Mouse (Mus musculus) midbrain, embryonic 13.5 days (tissue): ENCODE results near the gene Krt7. TPM values are rescaled to one million over a fixed set of nuclear protein-coding genes. Genes with fewer than 3 reads are reported as not detected.

Experiments
- ATAC-seq: fragments of 200-750 bp; cut with Nextera tagmentation; 2 replicates; pipeline ENCODE4 v1.8.0; 2017; ENCODE audit warnings: mild to moderate bottlenecking, moderate TSS enrichment, moderate library complexity
- H3K27ac ChIP-seq: fragments of 300-500 bp; sonication (generic); 2 replicates; pipeline ENCODE4 v1.5.1; 2015; ENCODE audit warnings: inconsistent platforms, mild to moderate bottlenecking, moderate library complexity
- H3K27me3 ChIP-seq: fragments of 300-500 bp; sonication (generic); 2 replicates; pipeline ENCODE4 v1.6.1; 2015; ENCODE audit warnings: mild to moderate bottlenecking, inconsistent platforms
- H3K36me3 ChIP-seq: fragments of 300-500 bp; sonication (generic); 2 replicates; pipeline ENCODE4 v1.6.1; 2015; ENCODE audit warnings: mild to moderate bottlenecking, inconsistent platforms
- H3K4me1 ChIP-seq: fragments of 300-500 bp; sonication (generic); replicated peaks from 2 replicates; pipeline ENCODE4 v1.6.1; 2015; ENCODE audit warnings: inconsistent platforms
- H3K4me2 ChIP-seq: fragments of 300-500 bp; sonication (generic); replicated peaks from 2 replicates; pipeline ENCODE4 v1.6.1; 2015; ENCODE audit warnings: moderate library complexity, mild to moderate bottlenecking, inconsistent platforms
- H3K4me3 ChIP-seq: fragments of 300-500 bp; sonication (generic); replicated peaks from 2 replicates; pipeline ENCODE4 v1.5.1; 2015; ENCODE audit warnings: mild to moderate bottlenecking, inconsistent platforms
- H3K9ac ChIP-seq: fragments of 300-500 bp; sonication (generic); replicated peaks from 2 replicates; pipeline ENCODE4 v1.6.1; 2015; ENCODE audit warnings: mild to moderate bottlenecking, inconsistent platforms
- H3K9me3 ChIP-seq: fragments of 300-500 bp; sonication (generic); 2 replicates; pipeline ENCODE4 v1.6.1; 2016; ENCODE audit warnings: mild to moderate bottlenecking, inconsistent platforms
- WGBS: fragments of 180-500 bp; shearing (Covaris S2); methylation state at CpG from one replicate; pipeline ENCODE4 v1.1.7; 2015; 5-methylcytosine and 5-hydroxymethylcytosine counted together
- polyA plus RNA-seq: library from polyadenylated mRNA; unstranded; fragments of >200 nt; fragmentation: Nextera tagmentation; extraction: Ambion mirVana; gene quantifications from 2 replicates; pipeline ENCODE4 v1.2.1, GENCODE M21; 2015

Gene Krt7
- polyA plus RNA-seq, 1 experiment from 2014 or later, result 0.05 TPM

DNA sequence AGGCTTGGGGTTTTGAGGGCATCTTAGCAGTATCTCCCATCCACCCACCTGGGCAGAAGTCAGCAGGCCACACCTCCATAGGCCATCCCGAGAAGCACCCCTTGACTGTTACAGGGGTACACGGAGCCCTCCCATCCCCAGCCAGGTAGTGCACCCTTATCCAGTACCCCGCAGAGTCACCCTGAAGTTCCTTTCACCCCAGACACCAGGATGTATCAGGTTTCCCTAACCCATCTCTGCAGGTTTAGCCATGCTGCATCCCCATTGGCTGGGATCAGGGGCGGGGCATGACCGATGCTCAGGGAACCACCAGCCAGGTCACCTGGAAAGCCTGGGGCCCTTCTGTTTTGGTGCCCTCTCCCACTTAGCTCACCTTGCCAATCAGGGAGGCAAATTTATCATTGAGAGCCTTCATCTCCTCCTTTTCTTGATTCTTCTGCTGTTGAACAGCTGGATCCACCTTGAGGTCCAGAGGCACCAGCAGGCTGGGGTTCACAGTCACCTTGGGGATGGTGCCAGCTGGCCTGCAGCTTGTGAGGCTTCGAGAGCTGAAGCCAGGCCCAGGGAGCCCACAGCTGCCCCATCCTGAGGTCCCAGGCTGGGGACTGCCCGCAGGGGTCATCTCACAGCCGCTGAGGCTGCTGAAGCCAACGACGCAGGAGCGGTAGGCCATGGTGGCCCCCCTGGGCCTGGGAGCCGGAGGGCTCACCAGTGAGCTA lies 41.3 kb upstream of the Krt7 start:
- H3K27ac ChIP-seq, result no peak overlapping the region
- whole genome bisulfite sequencing, result 37% methylated on average over 12 of the region's 12 CpGs
- H3K9ac ChIP-seq, result no peak overlapping the region
- H3K4me3 ChIP-seq, result no peak overlapping the region
- no peaks in the 10 kb centered on the region for H3K36me3 ChIP-seq
- 0 out of 2 replicates have a peak, but pooled peaks cover 4% of the 10 kb centered on the region for H3K27me3 ChIP-seq
- H3K4me2 ChIP-seq, result no peak overlapping the region
- no peaks in the 10 kb centered on the region for H3K4me1 ChIP-seq
- H3K9me3 ChIP-seq, result no peaks in the 10 kb centered on the region
- no peak for ATAC-seq

DNA sequence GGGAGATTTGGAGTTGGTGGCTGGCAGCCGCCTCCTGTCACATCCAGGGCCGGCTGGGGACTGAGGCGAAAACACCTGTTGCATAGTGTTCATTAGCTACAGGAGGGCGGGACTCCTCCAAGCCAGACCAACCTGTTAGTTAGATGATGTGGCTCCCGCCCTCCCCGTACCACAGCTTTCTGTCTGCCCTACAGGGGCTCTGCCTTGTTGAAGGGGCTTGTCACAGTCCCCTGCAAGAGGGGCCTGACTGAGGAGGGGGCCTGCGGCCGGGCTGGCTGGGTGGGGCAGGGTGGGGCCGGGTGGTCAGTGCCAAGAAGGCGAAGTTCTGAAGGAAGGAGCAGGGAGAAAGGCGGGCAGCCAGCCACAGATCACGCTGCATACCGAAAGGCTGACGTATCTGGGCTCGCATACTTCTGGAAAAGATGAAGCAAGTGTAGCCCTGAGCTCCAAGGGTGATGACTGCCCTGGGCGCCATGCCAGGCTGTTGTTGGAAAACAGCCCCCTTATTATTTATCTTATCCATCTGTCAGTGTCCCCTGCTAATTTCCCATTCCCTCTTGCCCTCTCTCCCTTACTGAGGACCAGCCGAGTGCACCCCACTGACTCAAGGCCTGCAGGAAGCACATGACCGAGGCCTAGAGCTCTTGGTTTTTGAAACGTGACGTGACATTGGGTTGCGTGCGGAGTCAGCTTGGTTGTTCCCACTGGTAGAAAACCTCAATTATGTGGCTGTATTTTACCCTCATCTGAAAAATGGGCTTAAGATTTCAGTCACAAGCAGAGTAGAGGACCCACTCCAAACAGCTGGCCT lies 40.5 kb upstream of the Krt7 start, which contains the start of gene Krt80:
Gene Krt80, minus strand, starts transcription at position 62 of the 811 bp plus-strand sequence.
- H3K36me3 ChIP-seq, result no peaks in the 10 kb centered on the region
- no peak within 1 kb of the TSS for H3K4me2 ChIP-seq
- no peak for ATAC-seq
- no peak within 1 kb of the TSS for H3K9ac ChIP-seq
- H3K27ac ChIP-seq, result no peak within 1 kb of the TSS
- H3K4me1 ChIP-seq, result no peaks in the 10 kb centered on the region
- H3K27me3 ChIP-seq, result 0 out of 2 replicates have a peak, but pooled peaks cover 4% of the 10 kb centered on the region
- WGBS, result 64% methylated on average over 22 of the region's 22 CpGs
- H3K9me3 ChIP-seq, result no peaks in the 10 kb centered on the region
- no peak within 1 kb of the TSS for H3K4me3 ChIP-seq

DNA sequence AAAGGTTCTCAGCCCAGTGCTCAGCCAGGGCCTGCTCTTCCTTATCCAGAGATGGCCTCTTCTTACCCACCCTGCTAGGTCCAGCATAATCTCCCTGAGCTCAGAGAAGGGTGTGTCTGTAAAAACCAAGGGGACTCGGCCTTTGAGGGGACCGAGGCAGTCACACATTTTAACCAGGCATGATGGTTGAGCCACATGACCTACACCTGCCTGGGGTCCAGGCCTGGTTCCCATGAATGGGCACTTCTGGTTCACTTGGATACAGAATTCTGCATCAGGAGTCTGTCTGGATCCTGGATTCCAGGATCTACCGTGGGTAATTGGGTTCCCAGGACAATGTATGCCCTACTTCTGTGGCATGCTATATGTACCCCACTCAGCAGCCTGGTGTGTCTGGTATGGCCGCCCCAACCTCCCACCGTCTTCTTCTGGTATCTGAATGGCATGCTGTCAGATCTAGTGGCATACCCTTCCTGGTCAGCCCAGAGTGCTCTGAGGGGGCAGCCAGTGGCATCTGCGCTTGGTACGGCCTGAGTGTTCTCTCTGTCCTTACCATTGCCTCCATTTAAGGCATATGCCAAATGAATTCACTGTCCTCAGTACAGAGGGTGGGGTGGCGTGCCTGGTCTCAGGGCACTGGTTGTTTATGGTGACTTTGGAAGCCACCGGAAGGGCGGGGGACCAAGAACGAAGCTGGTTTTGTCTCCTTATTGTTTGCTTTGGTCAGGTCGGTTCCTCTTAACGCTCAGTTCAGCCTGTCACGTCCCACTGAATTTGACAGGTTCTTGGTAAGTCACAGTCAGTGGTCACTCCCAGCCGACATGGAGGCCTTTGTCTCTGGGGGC lies 39.5 kb upstream of the Krt7 start:
- H3K27ac ChIP-seq, result no peak overlapping the region
- H3K4me2 ChIP-seq, result no peak overlapping the region
- no peaks in the 10 kb centered on the region for H3K36me3 ChIP-seq
- ATAC-seq, result no peak
- 0 out of 2 replicates have a peak, but pooled peaks cover 4% of the 10 kb centered on the region for H3K27me3 ChIP-seq
- no peak overlapping the region for H3K9ac ChIP-seq
- no peak overlapping the region for H3K4me3 ChIP-seq
- H3K9me3 ChIP-seq, result no peaks in the 10 kb centered on the region
- WGBS, result 73% methylated on average over 15 of the region's 15 CpGs
- no peaks in the 10 kb centered on the region for H3K4me1 ChIP-seq

DNA sequence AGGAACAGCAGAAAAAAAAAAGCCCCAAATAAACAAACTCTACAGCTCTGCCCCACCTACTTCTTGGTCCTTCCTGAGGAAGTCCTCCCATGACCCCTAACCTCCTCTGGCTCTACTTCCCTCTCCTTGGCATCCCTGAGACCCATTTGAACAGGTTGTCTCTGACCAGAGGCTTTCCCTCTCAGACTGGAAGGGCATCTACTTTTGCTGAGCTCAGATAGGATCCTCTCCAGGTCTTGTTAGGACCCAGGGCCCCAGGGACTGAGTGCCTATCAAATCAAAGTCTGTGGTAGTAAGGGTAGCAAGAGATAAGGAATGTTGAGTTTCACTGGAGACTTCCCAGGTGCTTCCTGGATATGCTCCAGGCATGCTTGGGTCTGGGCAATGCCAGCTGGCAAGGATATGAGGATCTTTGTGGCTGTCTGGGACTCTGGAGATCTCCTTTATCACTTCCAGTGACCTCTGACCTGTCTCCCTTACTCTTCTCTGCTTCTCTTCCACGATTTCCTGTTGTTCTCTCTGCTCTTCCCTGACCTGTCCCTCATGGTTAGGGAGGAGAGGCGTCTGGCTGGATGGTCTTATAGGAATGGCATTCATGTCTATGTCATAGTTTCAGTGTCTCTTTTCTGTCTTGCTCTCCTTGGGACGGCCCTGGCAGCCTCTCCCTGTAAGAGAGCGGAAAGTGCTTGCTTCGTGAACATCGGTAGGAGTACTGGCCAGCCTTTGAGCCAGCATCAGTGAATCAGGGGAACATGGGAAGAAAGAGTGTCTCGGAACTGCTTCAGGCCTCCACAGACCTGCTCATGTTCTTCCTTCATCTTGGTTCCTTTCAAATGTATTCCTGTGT lies 38.5 kb upstream of the Krt7 start:
- WGBS, result 71% methylated on average over 7 of the region's 7 CpGs
- ATAC-seq, result no peak
- H3K36me3 ChIP-seq, result no peaks in the 10 kb centered on the region
- H3K4me1 ChIP-seq, result no peaks in the 10 kb centered on the region
- no peak overlapping the region for H3K4me2 ChIP-seq
- H3K9ac ChIP-seq, result no peak overlapping the region
- H3K27me3 ChIP-seq, result 0 out of 2 replicates have a peak, but pooled peaks cover under 1% of the 10 kb centered on the region
- no peak overlapping the region for H3K4me3 ChIP-seq
- no peaks in the 10 kb centered on the region for H3K9me3 ChIP-seq
- H3K27ac ChIP-seq, result no peak overlapping the region

DNA sequence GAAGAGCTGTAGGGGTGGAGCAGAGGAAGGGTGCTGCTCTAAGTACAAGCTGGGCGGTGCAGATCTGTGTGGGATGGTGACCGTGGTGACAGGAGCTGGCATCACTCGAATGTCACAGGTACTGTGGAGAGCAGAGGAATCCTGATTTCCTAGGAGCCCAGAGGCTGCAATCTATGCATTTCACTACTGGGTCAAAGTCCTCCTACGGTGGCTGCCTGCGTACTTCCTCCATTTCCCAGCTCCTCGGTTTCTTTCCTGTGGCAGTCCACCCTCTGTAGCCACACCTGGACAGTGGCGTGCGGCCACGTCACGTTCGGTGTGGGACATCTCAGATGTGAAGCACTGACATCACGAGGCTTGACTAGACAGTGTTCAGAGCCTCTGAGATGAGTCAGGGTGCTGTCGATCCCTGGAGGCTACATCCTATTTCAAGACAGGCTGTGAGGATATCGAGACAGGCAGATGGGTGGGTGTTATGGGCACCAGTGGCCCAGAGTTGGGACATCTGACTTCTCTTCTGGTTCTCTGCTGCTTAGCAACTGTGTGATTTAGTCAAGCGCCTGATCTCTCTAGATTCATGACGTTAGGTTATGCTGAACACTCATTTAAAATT lies 37.5 kb upstream of the Krt7 start:
- no peak overlapping the region for H3K27ac ChIP-seq
- no peaks in the 10 kb centered on the region for H3K9me3 ChIP-seq
- no peaks in the 10 kb centered on the region for H3K27me3 ChIP-seq
- H3K4me3 ChIP-seq, result no peak overlapping the region
- H3K36me3 ChIP-seq, result no peaks in the 10 kb centered on the region
- no peaks in the 10 kb centered on the region for H3K4me1 ChIP-seq
- no peak overlapping the region for H3K9ac ChIP-seq
- WGBS, result 91% methylated on average over 16 of the region's 16 CpGs
- H3K4me2 ChIP-seq, result no peak overlapping the region
- ATAC-seq, result no peak

DNA sequence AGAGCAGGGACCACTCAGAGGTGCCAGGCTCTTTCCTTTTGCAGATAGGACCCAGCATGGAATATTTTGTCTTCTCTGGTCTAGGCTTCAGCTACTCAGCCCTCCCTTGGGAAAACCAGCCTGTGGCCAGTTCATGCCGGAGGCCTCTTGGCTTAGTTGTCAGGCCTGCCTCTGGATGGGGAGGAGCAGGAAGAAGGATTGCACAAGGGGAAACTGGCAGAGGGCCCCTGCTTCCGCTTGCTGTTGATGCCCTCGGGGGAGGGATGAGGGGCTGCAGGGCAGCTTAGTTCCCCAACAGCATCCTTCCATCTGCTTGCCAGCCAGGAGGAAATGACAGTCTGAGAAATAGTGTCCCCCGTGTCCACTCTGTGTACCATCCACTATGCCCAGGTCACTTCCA lies 36.0 kb upstream of the Krt7 start:
- Histone ChIP-seq H3K27ac (no peak overlapping the region), H3K9ac (no peak overlapping the region), H3K4me2 (no peak overlapping the region), H3K36me3 (no peaks in the 10 kb centered on the region), H3K4me3 (no peak overlapping the region), H3K9me3 (no peaks in the 10 kb centered on the region), H3K4me1 (no peaks in the 10 kb centered on the region), H3K27me3 (no peaks in the 10 kb centered on the region)
- 69% methylated on average over 4 of the region's 4 CpGs for WGBS
- ATAC-seq, result no peak

DNA sequence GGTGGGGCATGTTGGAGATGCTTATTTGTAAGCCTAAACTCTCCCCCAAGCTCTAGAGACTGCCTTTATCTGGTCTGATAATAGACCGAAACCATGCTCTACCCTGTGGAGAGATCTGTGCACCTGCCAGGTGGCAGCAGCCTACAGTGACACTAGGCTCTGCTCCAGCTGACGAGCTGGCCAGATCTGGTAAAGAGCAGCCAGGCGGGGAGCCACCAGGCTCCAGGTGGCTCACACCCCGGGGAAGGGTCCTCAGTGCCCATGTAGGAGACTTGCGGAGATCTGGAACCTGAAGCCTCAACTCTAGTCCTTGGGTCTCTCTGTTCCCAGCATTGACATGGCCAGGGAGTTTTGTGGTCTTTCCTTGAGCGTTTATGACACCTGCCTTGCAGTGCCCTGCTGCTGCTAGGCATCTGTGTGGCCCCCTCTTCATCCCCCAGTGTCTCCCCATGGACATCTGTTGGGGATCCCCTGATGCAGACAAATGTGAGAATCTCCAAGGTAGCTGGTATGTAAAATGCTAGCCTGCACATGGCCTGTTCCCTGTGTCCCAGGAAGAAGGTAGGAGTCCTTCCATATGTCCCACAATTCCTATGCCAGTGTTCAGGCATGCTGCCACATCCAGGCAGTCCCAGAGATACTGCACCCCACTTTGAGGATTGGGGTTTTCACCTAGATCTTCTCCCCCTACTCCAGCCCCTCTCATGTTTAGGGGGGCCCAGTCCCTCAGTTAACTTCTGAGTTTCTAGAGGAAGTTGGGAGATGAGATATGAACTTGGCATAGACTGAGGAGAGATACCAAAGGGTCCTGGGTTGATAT lies 34.7 kb upstream of the Krt7 start:
- Histone ChIP-seq H3K9me3 (no peaks in the 10 kb centered on the region), H3K36me3 (no peaks in the 10 kb centered on the region), H3K9ac (no peak overlapping the region), H3K4me3 (no peak overlapping the region), H3K4me2 (no peak overlapping the region), H3K27ac (no peak overlapping the region), H3K27me3 (no peaks in the 10 kb centered on the region), H3K4me1 (no peaks in the 10 kb centered on the region)
- 79% methylated on average over 6 of the region's 6 CpGs for WGBS
- ATAC-seq, result no peak

DNA sequence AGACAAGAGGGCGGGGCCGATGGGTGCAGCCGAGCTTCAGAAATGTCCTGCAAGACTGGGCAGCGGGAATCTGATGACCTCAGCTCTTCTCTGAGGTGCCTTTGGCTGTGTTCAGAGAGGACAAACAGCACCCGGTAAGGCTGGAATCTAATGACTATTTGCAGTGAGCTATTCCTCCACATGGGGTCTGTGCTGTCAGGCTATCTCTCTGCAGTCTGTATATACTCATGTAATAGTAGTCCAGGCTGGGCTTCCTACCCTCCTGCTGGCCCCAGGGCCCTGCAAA lies 34.1 kb upstream of the Krt7 start:
- Histone ChIP-seq H3K9ac (no peak overlapping the region), H3K4me3 (no peak overlapping the region), H3K9me3 (no peaks in the 10 kb centered on the region), H3K36me3 (no peaks in the 10 kb centered on the region), H3K27me3 (no peaks in the 10 kb centered on the region), H3K4me1 (no peaks in the 10 kb centered on the region), H3K27ac (no peak overlapping the region), H3K4me2 (no peak overlapping the region)
- no peak for ATAC-seq
- WGBS, result 64% methylated on average over 5 of the region's 5 CpGs

DNA sequence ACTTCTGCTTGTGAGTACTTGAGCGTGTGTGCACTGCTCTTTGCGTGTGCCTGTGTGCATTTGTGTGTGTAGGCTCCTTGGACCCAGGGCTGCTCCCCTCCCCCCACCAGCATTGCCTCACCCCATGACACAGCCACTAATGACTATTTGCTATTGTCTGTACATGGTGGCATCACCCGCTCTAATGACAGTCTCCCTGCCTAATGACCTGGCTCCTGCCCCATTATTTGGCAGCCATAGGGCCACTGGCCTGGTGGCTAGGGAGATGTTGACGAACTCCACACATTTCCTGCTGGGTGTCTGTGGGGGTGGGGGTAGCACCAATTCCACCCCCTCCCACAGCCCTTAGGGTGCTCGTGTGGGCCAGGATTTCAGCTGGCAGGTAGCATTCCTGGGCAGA lies 32.2 kb upstream of the Krt7 start:
- Histone ChIP-seq H3K9ac (no peak overlapping the region), H3K4me2 (no peak overlapping the region), H3K4me3 (no peak overlapping the region), H3K27ac (no peak overlapping the region), H3K36me3 (no peaks in the 10 kb centered on the region), H3K4me1 (0 out of 2 replicates have a peak, but pooled peaks cover 2% of the 10 kb centered on the region), H3K9me3 (no peaks in the 10 kb centered on the region), H3K27me3 (no peaks in the 10 kb centered on the region)
- ATAC-seq, result no peak
- WGBS, result 79% methylated on average over 5 of the region's 5 CpGs

DNA sequence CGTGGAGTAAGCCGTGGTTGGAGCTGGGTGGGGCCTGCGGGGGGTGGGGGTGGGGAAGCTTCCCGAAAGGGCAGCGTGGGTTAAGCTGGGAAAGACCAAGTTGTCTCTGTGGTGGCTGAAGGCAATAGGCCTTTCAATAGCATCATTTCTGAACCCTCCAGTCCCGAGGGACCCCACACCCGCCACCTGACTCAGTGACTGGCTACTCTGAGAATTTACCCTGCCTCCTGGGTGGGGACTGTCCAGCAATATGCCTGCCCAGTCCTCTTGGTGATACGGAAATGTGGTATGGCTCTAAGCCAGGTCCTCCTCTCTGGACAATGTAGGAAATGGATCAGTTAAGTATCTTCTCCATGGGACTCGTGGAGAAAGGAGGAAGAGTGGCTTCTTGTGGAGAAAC lies 29.1 kb upstream of the Krt7 start:
- no peak for ATAC-seq
- Histone ChIP-seq H3K4me2 (no peak overlapping the region), H3K4me1 (0 out of 2 replicates have a peak, but pooled peaks cover 2% of the 10 kb centered on the region), H3K9me3 (no peaks in the 10 kb centered on the region), H3K36me3 (no peaks in the 10 kb centered on the region), H3K4me3 (no peak overlapping the region), H3K27me3 (no peaks in the 10 kb centered on the region), H3K9ac (no peak overlapping the region), H3K27ac (no peak overlapping the region)
- 61% methylated on average over 9 of the region's 9 CpGs for WGBS
